Mouse (Mus musculus) cerebellum, postnatal 14 days (tissue): ENCODE data around the gene Eif2d.
"Not testable (repeated sequence)": the region's sequence is repeated elsewhere in the genome, so short reads cannot be mapped to it uniquely, and the experiment has no call there.

ENCODE experiments used
- DNase-seq, 2 experiments: peaks; one replicate each; pipeline ENCODE4 v3.0.0; 2021; ENCODE audit warnings: mixed read lengths in 2 of 2

Gene Eif2d

GRCm38 (mm10) chr1:131139102-131140095 lies 13.6 kb upstream of the Eif2d start:
- no peak for DNase-seq

- DNase-seq: no peak
Observed at GRCm38 (mm10) chr1:131141449-131141848, 11.5 kb upstream of the Eif2d start.

GRCm38 (mm10) chr1:131142472-131142871 lies 10.5 kb upstream of the Eif2d start:
- DNase-seq: no peak

- not testable (repeated sequence) for DNase-seq
Observed at GRCm38 (mm10) chr1:131145222-131145621, 7.8 kb upstream of the Eif2d start.

GRCm38 (mm10) chr1:131146181-131146614 lies 6.8 kb upstream of the Eif2d start:
- no peak for DNase-seq

GRCm38 (mm10) chr1:131149496-131149895 lies 3.5 kb upstream of the Eif2d start:
- no peak for DNase-seq

GRCm38 (mm10) chr1:131155456-131155855 lies 2.5 kb downstream of the Eif2d start:
- peak; percentile 67 to 70 for DNase-seq

GRCm38 (mm10) chr1:131159573-131160327 lies 6.8 kb downstream of the Eif2d start:
- DNase-seq: not testable (repeated sequence)

- no peak for DNase-seq
Observed at GRCm38 (mm10) chr1:131161091-131161490, 8.1 kb downstream of the Eif2d start.

GRCm38 (mm10) chr1:131164427-131164826 lies 11.4 kb downstream of the Eif2d start:
- no peak for DNase-seq

- DNase-seq: no peak
Observed at GRCm38 (mm10) chr1:131167612-131168011, 14.6 kb downstream of the Eif2d start.

- DNase-seq: no peak
Observed at GRCm38 (mm10) chr1:131173001-131173400, 20.0 kb downstream of the Eif2d start.

- no peak for DNase-seq
Observed at GRCm38 (mm10) chr1:131173809-131174208, 20.8 kb downstream of the Eif2d start.

GRCm38 (mm10) chr1:131174299-131174861 lies 21.4 kb downstream of the Eif2d start:
- DNase-seq: no peak

GRCm38 (mm10) chr1:131175189-131175588 lies 22.2 kb downstream of the Eif2d start:
- no peak for DNase-seq

GRCm38 (mm10) chr1:131175819-131176218 lies 22.8 kb downstream of the Eif2d start:
- DNase-seq: no peak

GRCm38 (mm10) chr1:131177249-131177648 lies 24.3 kb downstream of the Eif2d start:
- DNase-seq: no peak

- DNase-seq: no peak
Observed at GRCm38 (mm10) chr1:131178083-131178482, 25.1 kb downstream of the Eif2d start.

GRCm38 (mm10) chr1:131180386-131180785 lies 27.4 kb downstream of the Eif2d start:
- no peak for DNase-seq

GRCm38 (mm10) chr1:131181642-131182527 lies 28.9 kb downstream of the Eif2d start:
- peak; percentile 82 to 89 for DNase-seq

- DNase-seq: no peak
Observed at GRCm38 (mm10) chr1:131183201-131183600, 30.2 kb downstream of the Eif2d start.
